In genomic region chr11:100720345-100720744, GRCm38 (mm10) we compare ENCODE assay signal across 11 mouse cellular contexts. TPM values are rescaled to one million over a fixed set of nuclear protein-coding genes. Genes with fewer than 3 reads are reported as not detected.
DNase-seq lines count a peak whose midpoint lies in the region; ATAC-seq and TF ChIP-seq lines count a peak whose summit lies in the region.
"Had no signal": no experiment of that assay in that cellular context is flagged by ENCODE, and none has a peak within 500 bp of the region (broad histone marks: within the 10 kb centered on the region; RNA-seq: fewer than 3 reads in every experiment).

No protein-coding gene starts in this region.

- TF ChIP-seq EP300 in stomach, postnatal 0 days (optimal IDR thresholded peaks at IDR 0.05): no peak

- no peak overlapping the region for H3K4me3 ChIP-seq in limb, embryonic 10.5 days
- H3K4me3 ChIP-seq in stomach, postnatal 0 days (ENCODE audit: low read depth, low read length): no peak overlapping the region
- H3K4me3 ChIP-seq: forebrain, embryonic 15.5 days had no signal

- H3K4me2 ChIP-seq in stomach, postnatal 0 days (replicated peaks; ENCODE audit: low read depth): no peak overlapping the region
- H3K4me2 ChIP-seq: forebrain, embryonic 15.5 days had no signal

- 82% methylated on average over 5 of the region's 5 CpGs for WGBS in limb, embryonic 10.5 days
- 47% methylated on average over 5 of the region's 5 CpGs for WGBS in stomach, postnatal 0 days

- no peak for ATAC-seq in stomach, postnatal 0 days (ENCODE audit: low FRiP score, low TSS enrichment)
- ATAC-seq: forebrain, embryonic 15.5 days had no signal

- peaks cover 50% of the 10 kb centered on the region for H3K36me3 ChIP-seq in limb, embryonic 10.5 days
- H3K36me3 ChIP-seq in stomach, postnatal 0 days (ENCODE audit: control insufficient read depth, insufficient read depth, low read length): 0 out of 2 replicates have a peak, but pooled peaks cover 3% of the 10 kb centered on the region

- no peaks in the 10 kb centered on the region for H3K27me3 ChIP-seq in limb, embryonic 10.5 days (ENCODE audit: low read depth, poor library complexity, severe bottlenecking)
- no peaks in the 10 kb centered on the region for H3K27me3 ChIP-seq in stomach, postnatal 0 days (ENCODE audit: control insufficient read depth, insufficient read depth, low read length)
- H3K27me3 ChIP-seq: forebrain, embryonic 15.5 days had no signal

- DNase-seq in heart, adult 8-10 months (ENCODE audit: low spot score): peak; percentile 47
- DNase-seq in heart, adult 9 months (ENCODE audit: low spot score in 2 of 2): no peak
- DNase-seq in right cerebral cortex, adult 2 months (ENCODE audit: low spot score in 2 of 2): peak; percentile 47 to 50
- DNase-seq in right cerebral cortex, postnatal 10 days (ENCODE audit: low spot score in 2 of 2): no peak
- no peak for DNase-seq in limb, embryonic 10.5 days (ENCODE audit: low spot score)
- no peak for DNase-seq in stomach, postnatal 0 days (ENCODE audit: low spot score)
- no peak for DNase-seq in layer of hippocampus, adult 8-10 months (ENCODE audit: low spot score in 2 of 2)
- no peak for DNase-seq in cerebellum, adult 18-20 months
- DNase-seq: retina, postnatal 1 day had no signal

- H3K27ac ChIP-seq in limb, embryonic 10.5 days: 0 out of 2 replicates have a peak overlapping the region, but pooled peaks have one; percentile 14
- peak overlapping the region; percentile 31; the same call in 1 of the 2 replicates for H3K27ac ChIP-seq in stomach, postnatal 0 days (replicated peaks)
- H3K27ac ChIP-seq: forebrain, embryonic 15.5 days; liver, embryonic 14.5 days had no signal

- no peak overlapping the region for H3K9ac ChIP-seq in stomach, postnatal 0 days (ENCODE audit: low read length)
- H3K9ac ChIP-seq: forebrain, embryonic 15.5 days; liver, embryonic 14.5 days had no signal

- H3K4me1 ChIP-seq in limb, embryonic 10.5 days: peaks cover 35% of the 10 kb centered on the region
- peaks cover 18% of the 10 kb centered on the region; the same call in 1 of the 2 replicates for H3K4me1 ChIP-seq in stomach, postnatal 0 days (replicated peaks; ENCODE audit: control insufficient read depth, insufficient read depth)
- H3K4me1 ChIP-seq: forebrain, embryonic 15.5 days had no signal

- H3K9me3 ChIP-seq in limb, embryonic 10.5 days (replicated peaks): no peaks in the 10 kb centered on the region
- no peaks in the 10 kb centered on the region for H3K9me3 ChIP-seq in stomach, postnatal 0 days (ENCODE audit: control insufficient read depth, low read length)
- H3K9me3 ChIP-seq: forebrain, embryonic 15.5 days had no signal

- TF ChIP-seq CTCF in stomach, postnatal 0 days (IDR thresholded peaks at IDR 0.05; ENCODE audit: low read depth): no peak

RNA-seq across cellular contexts. Expression of gene Hspb9, which starts 6.7 kb away (rescaled TPM):
- total RNA-seq in heart, adult 8-10 months (2022): under 1 TPM in 1 of 4 experiments, not detected in 3; 0.37 TPM
- polyA plus RNA-seq in limb, embryonic 10.5 days (2016; fragmentation: Nextera tagmentation; extraction: Ambion mirVana): 0.31 and 0.56 TPM in 2 replicates
- polyA plus RNA-seq in stomach, postnatal 0 days (2015; fragmentation: Nextera tagmentation; extraction: Ambion mirVana): 0.13 and 0.22 TPM in 2 replicates
- total RNA-seq in layer of hippocampus, adult 8-10 months (2022): not detected

RNA-seq across cellular contexts. Expression of gene Kat2a, which starts 8.1 kb away (rescaled TPM):
- total RNA-seq in heart, adult 8-10 months (2022): 10 to 100 TPM; 12.3 to 14.0 (median 13.1) TPM
- 77.2 and 87.7 TPM in 2 replicates for polyA plus RNA-seq in limb, embryonic 10.5 days (2016; fragmentation: Nextera tagmentation; extraction: Ambion mirVana)
- polyA plus RNA-seq in stomach, postnatal 0 days (2015; fragmentation: Nextera tagmentation; extraction: Ambion mirVana): 24.6 and 27.2 TPM in 2 replicates
- total RNA-seq in layer of hippocampus, adult 8-10 months (2022): 10 to 100 TPM; 50.9 to 62.0 (median 58.0) TPM

RNA-seq across cellular contexts. Expression of gene Dhx58, which starts 16.3 kb away (rescaled TPM):
- total RNA-seq in heart, adult 8-10 months (2022): 1 to 10 TPM in 1 of 4 experiments, under 1 TPM in 3; 0.38 to 1.1 (median 0.78) TPM
- polyA plus RNA-seq in limb, embryonic 10.5 days (2016; fragmentation: Nextera tagmentation; extraction: Ambion mirVana): 3.1 and 4.4 TPM in 2 replicates
- 2.6 and 2.9 TPM in 2 replicates for polyA plus RNA-seq in stomach, postnatal 0 days (2015; fragmentation: Nextera tagmentation; extraction: Ambion mirVana)
- total RNA-seq in layer of hippocampus, adult 8-10 months (2022): 1 to 10 TPM; 2.7 to 5.3 (median 3.4) TPM

RNA-seq across cellular contexts. Expression of gene Rab5c, which starts 17.7 kb away (rescaled TPM):
- 10 to 100 TPM; 47.1 to 62.6 (median 51.0) TPM for total RNA-seq in heart, adult 8-10 months (2022)
- 13.1 and 16.8 TPM in 2 replicates for polyA plus RNA-seq in limb, embryonic 10.5 days (2016; fragmentation: Nextera tagmentation; extraction: Ambion mirVana)
- polyA plus RNA-seq in stomach, postnatal 0 days (2015; fragmentation: Nextera tagmentation; extraction: Ambion mirVana): 18.4 and 22.0 TPM in 2 replicates
- 100 to 1,000 TPM; 134 to 163 (median 148) TPM for total RNA-seq in layer of hippocampus, adult 8-10 months (2022)

RNA-seq across cellular contexts. Expression of gene Zfp385c, which starts 28.1 kb away (rescaled TPM):
- under 1 TPM; 0.09 to 0.53 (median 0.28) TPM for total RNA-seq in heart, adult 8-10 months (2022)
- polyA plus RNA-seq in limb, embryonic 10.5 days (2016; fragmentation: Nextera tagmentation; extraction: Ambion mirVana): 0.15 and 0.16 TPM in 2 replicates
- polyA plus RNA-seq in stomach, postnatal 0 days (2015; fragmentation: Nextera tagmentation; extraction: Ambion mirVana): 0.18 and 0.34 TPM in 2 replicates
- total RNA-seq in layer of hippocampus, adult 8-10 months (2022): under 1 TPM in 3 of 4 experiments, not detected in 1; 0.16 to 0.41 (median 0.18) TPM
- polyA plus RNA-seq: liver, embryonic 14.5 days had no signal

Comparison
In these comparisons a context has a peak if more than half of its experiments do, and no peak if none do; other contexts are left out.
1. DNase-seq: peak in heart, adult 8-10 months (single experiment) and right cerebral cortex, adult 2 months (2 of 2); none in heart, adult 9 months (0 of 2), right cerebral cortex, postnatal 10 days (0 of 2), limb, embryonic 10.5 days (single experiment), stomach, postnatal 0 days (single experiment), layer of hippocampus, adult 8-10 months (0 of 2) and cerebellum, adult 18-20 months (0 of 2).